30 mouse cellular contexts compared by ENCODE assay signal in genomic region chr14:86738916-86739315, GRCm38 (mm10).
A peak's percentile ranks its signal among the peaks of the same experiment; 100 is the strongest.
DNase-seq lines count a peak whose midpoint lies in the region; ATAC-seq and TF ChIP-seq lines count a peak whose summit lies in the region.
"Had no signal": no experiment of that assay in that cellular context is flagged by ENCODE, and none has a peak within 500 bp of the region (broad histone marks: within the 10 kb centered on the region; RNA-seq: fewer than 3 reads in every experiment).

No protein-coding gene starts in this region.

- H3K9ac ChIP-seq in hindbrain, embryonic 11.5 days (ENCODE audit: low read depth, low read length) = no peak overlapping the region
- no peak overlapping the region for H3K9ac ChIP-seq in hindbrain, postnatal 0 days (replicated peaks; ENCODE audit: low read length)
- H3K9ac ChIP-seq: embryonic facial prominence, embryonic 15.5 days; forebrain, embryonic 13.5 days; heart, embryonic 15.5 days; limb, embryonic 13.5 days; lung, embryonic 15.5 days; neural tube, embryonic 13.5 days had no signal

- no peaks in the 10 kb centered on the region for H3K4me1 ChIP-seq in hindbrain, embryonic 11.5 days (replicated peaks; ENCODE audit: control insufficient read depth, insufficient read depth, low read length)
- H3K4me1 ChIP-seq in hindbrain, postnatal 0 days (ENCODE audit: insufficient read depth, low read length) = no peaks in the 10 kb centered on the region
- H3K4me1 ChIP-seq: embryonic facial prominence, embryonic 10.5 days; embryonic facial prominence, embryonic 15.5 days; forebrain, embryonic 13.5 days; heart, embryonic 15.5 days; limb, embryonic 13.5 days; lung, embryonic 15.5 days; neural tube, embryonic 13.5 days had no signal

- peak; percentile 20 for DNase-seq in hindbrain, embryonic 11.5 days (ENCODE audit: low spot score)
- DNase-seq in hindbrain, postnatal 0 days (ENCODE audit: low spot score) = no peak
- DNase-seq in A20 (ENCODE audit: low read depth, low spot score) = peak; percentile 83
- DNase-seq in MN1 (ENCODE audit: low spot score) = peak; percentile 20
- DNase-seq in induced T-regulatory cell, adult 2 months (ENCODE audit: low read depth) = peak; percentile 26
- DNase-seq in ovary, postnatal 36 days (ENCODE audit: low spot score) = no peak
- no peak for DNase-seq in layer of hippocampus, postnatal 10 days (ENCODE audit: low spot score in 2 of 2)
- DNase-seq: adrenal gland, postnatal 10 days; B cell, adult 2 months; cerebellum, adult 11 months; cerebellum, adult 9-10 months; cerebellum, postnatal 36 days; gastrocnemius, postnatal 25 days; heart, adult 11 months; kidney, adult 9 months; kidney, postnatal 14 days; midbrain, embryonic 14.5 days had no signal

- H3K9me3 ChIP-seq in hindbrain, embryonic 11.5 days (ENCODE audit: control insufficient read depth, low read length) = no peaks in the 10 kb centered on the region
- H3K9me3 ChIP-seq in hindbrain, postnatal 0 days (ENCODE audit: low read length) = no peaks in the 10 kb centered on the region
- H3K9me3 ChIP-seq: embryonic facial prominence, embryonic 10.5 days; embryonic facial prominence, embryonic 15.5 days; forebrain, embryonic 13.5 days; heart, embryonic 10.5 days; heart, embryonic 15.5 days; limb, embryonic 13.5 days; lung, embryonic 15.5 days; neural tube, embryonic 13.5 days had no signal

- TF ChIP-seq CTCF in hindbrain, postnatal 0 days (IDR thresholded peaks at IDR 0.05; ENCODE audit: low read depth) = no peak

- no peak overlapping the region for H3K4me2 ChIP-seq in hindbrain, embryonic 11.5 days (replicated peaks; ENCODE audit: low read depth, low read length)
- no peak overlapping the region for H3K4me2 ChIP-seq in hindbrain, postnatal 0 days (ENCODE audit: low read depth, low read length)
- H3K4me2 ChIP-seq: embryonic facial prominence, embryonic 15.5 days; forebrain, embryonic 13.5 days; heart, embryonic 15.5 days; limb, embryonic 13.5 days; liver, embryonic 11.5 days; lung, embryonic 15.5 days; neural tube, embryonic 13.5 days had no signal

- H3K27me3 ChIP-seq in hindbrain, embryonic 11.5 days (ENCODE audit: control insufficient read depth, insufficient read depth, low read length) = no peaks in the 10 kb centered on the region
- no peaks in the 10 kb centered on the region for H3K27me3 ChIP-seq in hindbrain, postnatal 0 days (ENCODE audit: insufficient read depth, low read length)
- H3K27me3 ChIP-seq: embryonic facial prominence, embryonic 15.5 days; forebrain, embryonic 13.5 days; heart, embryonic 15.5 days; limb, embryonic 13.5 days; lung, embryonic 15.5 days; neural tube, embryonic 13.5 days; Patski had no signal

- no peak overlapping the region for H3K4me3 ChIP-seq in hindbrain, embryonic 11.5 days (ENCODE audit: low read depth, low read length)
- no peak overlapping the region for H3K4me3 ChIP-seq in hindbrain, postnatal 0 days (ENCODE audit: low read length)
- H3K4me3 ChIP-seq: embryonic facial prominence, embryonic 10.5 days; embryonic facial prominence, embryonic 15.5 days; forebrain, embryonic 13.5 days; heart, embryonic 10.5 days; heart, embryonic 15.5 days; layer of hippocampus, adult 2 months; limb, embryonic 13.5 days; lung, embryonic 15.5 days; neural tube, embryonic 13.5 days had no signal

- H3K36me3 ChIP-seq in hindbrain, embryonic 11.5 days (ENCODE audit: control insufficient read depth, insufficient read depth, low read length) = no peaks in the 10 kb centered on the region
- H3K36me3 ChIP-seq in hindbrain, postnatal 0 days (ENCODE audit: insufficient read depth, low read length) = no peaks in the 10 kb centered on the region
- H3K36me3 ChIP-seq: embryonic facial prominence, embryonic 10.5 days; embryonic facial prominence, embryonic 15.5 days; heart, embryonic 10.5 days; heart, embryonic 15.5 days; limb, embryonic 13.5 days; lung, embryonic 15.5 days; neural tube, embryonic 13.5 days had no signal

- 35% methylated on average over 5 of the region's 5 CpGs for WGBS in hindbrain, embryonic 11.5 days
- 32% methylated on average over 5 of the region's 5 CpGs for WGBS in hindbrain, postnatal 0 days

- no peak overlapping the region for H3K27ac ChIP-seq in hindbrain, embryonic 11.5 days (ENCODE audit: low read depth, low read length)
- no peak overlapping the region for H3K27ac ChIP-seq in hindbrain, postnatal 0 days
- H3K27ac ChIP-seq: embryonic facial prominence, embryonic 10.5 days; embryonic facial prominence, embryonic 15.5 days; forebrain, embryonic 13.5 days; heart, embryonic 10.5 days; heart, embryonic 15.5 days; layer of hippocampus, adult 2 months; limb, embryonic 13.5 days; lung, embryonic 15.5 days; neural tube, embryonic 13.5 days had no signal

- peak; percentile 83 for ATAC-seq in hindbrain, embryonic 11.5 days (ENCODE audit: low FRiP score)
- no peak for ATAC-seq in hindbrain, postnatal 0 days
- no peak for ATAC-seq in monocyte, adult 5-6 weeks (replicated peaks; ENCODE audit: insufficient number of reproducible peaks, low FRiP score, low TSS enrichment, poor library complexity, severe bottlenecking)
- ATAC-seq: forebrain, embryonic 13.5 days; intestine, postnatal 0 days; Patski had no signal

Comparison
In these comparisons a context has a peak if more than half of its experiments do, and no peak if none do; other contexts are left out.
1. DNase-seq: peak in hindbrain, embryonic 11.5 days (single experiment), A20 (single experiment), MN1 (single experiment) and induced T-regulatory cell, adult 2 months (single experiment); none in hindbrain, postnatal 0 days (single experiment), ovary, postnatal 36 days (single experiment) and layer of hippocampus, postnatal 10 days (0 of 2).